Mouse (Mus musculus) skeletal muscle tissue, adult 2 months (tissue): ENCODE results near the gene Samd11.

Experiments used
- DNase-seq: peaks from one replicate; pipeline ENCODE4 v3.0.0-alpha.2; 2012; ENCODE audit warnings: low read depth, low spot score

The Samd11 gene

GRCm38 (mm10) chr4:156255078-156255839 lies at the start of gene Samd11:
Gene Samd11, minus strand, starts transcription at chr4:156255657.
- no peak for DNase-seq

GRCm38 (mm10) chr4:156254361-156255077 lies 938 bp downstream of the Samd11 start:
- no peak for DNase-seq

- no peak for DNase-seq
These were observed 2.4 kb downstream of the Samd11 start for GRCm38 (mm10) chr4:156253043-156253442.

GRCm38 (mm10) chr4:156252619-156253018 lies 2.8 kb downstream of the Samd11 start:
- no peak for DNase-seq

GRCm38 (mm10) chr4:156252140-156252539 lies 3.3 kb downstream of the Samd11 start:
- no peak for DNase-seq

GRCm38 (mm10) chr4:156251081-156251480 lies 4.4 kb downstream of the Samd11 start:
- DNase-seq: no peak

GRCm38 (mm10) chr4:156249567-156249966 lies 5.9 kb downstream of the Samd11 start:
- DNase-seq: no peak

- no peak for DNase-seq
These were observed 18.6 kb downstream of the Samd11 start for GRCm38 (mm10) chr4:156236651-156237447.

- peak; percentile 78 for DNase-seq
These were observed 19.5 kb downstream of the Samd11 start, which contains the start of gene Noc2l for GRCm38 (mm10) chr4:156235808-156236533. Gene Noc2l, plus strand, starts transcription at chr4:156236010.

GRCm38 (mm10) chr4:156235360-156235770 lies 20.1 kb downstream of the Samd11 start:
- DNase-seq: no peak

GRCm38 (mm10) chr4:156234701-156235213 lies 20.7 kb downstream of the Samd11 start, which contains the start of gene Plekhn1:
Gene Plekhn1, minus strand, starts transcription at chr4:156234857.
- no peak for DNase-seq

GRCm38 (mm10) chr4:156234021-156234501 lies 21.4 kb downstream of the Samd11 start:
- no peak for DNase-seq

- no peak for DNase-seq
These were observed 26.9 kb downstream of the Samd11 start for GRCm38 (mm10) chr4:156228393-156229024.

GRCm38 (mm10) chr4:156227752-156228392 lies 27.6 kb downstream of the Samd11 start:
- no peak for DNase-seq

- DNase-seq: no peak
These were observed 31.2 kb downstream of the Samd11 start for GRCm38 (mm10) chr4:156224276-156224675.

GRCm38 (mm10) chr4:156219936-156220335 lies 35.5 kb downstream of the Samd11 start:
- peak; percentile 44 for DNase-seq

GRCm38 (mm10) chr4:156217838-156218237 lies 37.6 kb downstream of the Samd11 start:
- DNase-seq: no peak

- DNase-seq: peak; percentile 69
These were observed 38.3 kb downstream of the Samd11 start for GRCm38 (mm10) chr4:156217022-156217669.

- DNase-seq: peak; percentile 66
These were observed 39.3 kb downstream of the Samd11 start for GRCm38 (mm10) chr4:156216196-156216595.
